Comparison of ENCODE assay signal across 19 mouse cellular contexts in the genomic region with DNA sequence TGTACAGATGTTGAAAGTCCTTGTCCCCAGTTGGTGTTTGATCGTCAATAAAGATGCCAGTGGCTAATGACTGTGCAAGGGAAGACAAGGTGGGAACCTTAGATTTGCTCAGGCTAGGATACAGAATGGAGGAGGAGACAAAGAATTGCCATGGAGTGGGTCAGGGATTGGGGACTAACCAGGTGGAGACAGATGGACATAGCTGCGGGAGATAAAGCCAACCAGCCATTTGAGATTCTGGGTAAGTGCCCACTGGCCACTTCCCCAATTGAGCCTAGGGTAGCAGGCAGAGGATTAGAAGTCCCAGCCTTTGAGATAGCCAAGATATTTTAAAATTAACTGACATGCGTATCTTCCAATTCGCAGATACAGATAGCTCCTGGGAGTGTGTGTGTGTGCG. TPM values are rescaled to one million over a fixed set of nuclear protein-coding genes. Genes with fewer than 3 reads are reported as not detected.
DNase-seq lines count a peak whose midpoint lies in the region; ATAC-seq and TF ChIP-seq lines count a peak whose summit lies in the region.
"Had no signal": no experiment of that assay in that cellular context is flagged by ENCODE, and none has a peak within 500 bp of the region (broad histone marks: within the 10 kb centered on the region; RNA-seq: fewer than 3 reads in every experiment).

No protein-coding gene starts in this region.

- H3K9ac ChIP-seq in lung, postnatal 0 days (replicated peaks; ENCODE audit: low read depth), result no peak overlapping the region
- H3K9ac ChIP-seq: embryonic facial prominence, embryonic 13.5 days; forebrain, embryonic 12.5 days; heart, embryonic 13.5 days; hindbrain, embryonic 15.5 days had no signal

- intact Hi-C loops in left cerebral cortex, postnatal 4 days (cut with DNase I), result no loop called here
- intact Hi-C loops in left cerebral cortex, postnatal 10 days (cut with DNase I), result loop anchor here (10.0 kb wide), 1 partner anchor 110 kb away; no protein-coding TSS in a partner anchor

- no peak overlapping the region for H3K4me2 ChIP-seq in lung, postnatal 0 days (replicated peaks; ENCODE audit: low read depth, low read length)
- H3K4me2 ChIP-seq: embryonic facial prominence, embryonic 13.5 days; forebrain, embryonic 12.5 days; heart, embryonic 13.5 days; hindbrain, embryonic 15.5 days had no signal

- peak; percentile 31 for DNase-seq in left cerebral cortex, postnatal 4 days
- no peak for DNase-seq in left cerebral cortex, postnatal 10 days (ENCODE audit: extremely low spot score in 1 of 2, low spot score in 2 of 2)
- DNase-seq in cerebellum, adult 18-20 months, result peak; percentile 60
- peak; percentile 73 for DNase-seq in cerebellum, adult 9-11 months
- peak; percentile 65 to 68 for DNase-seq in cerebellum, postnatal 36 days
- DNase-seq in adrenal gland, postnatal 36 days, result no peak
- DNase-seq in lung, postnatal 0 days (ENCODE audit: low spot score), result no peak
- DNase-seq: adrenal gland, adult 8-10 months; gastrocnemius, postnatal 14 days; heart, postnatal 36 days; kidney, adult 8-10 months had no signal

- no peaks in the 10 kb centered on the region for H3K36me3 ChIP-seq in lung, postnatal 0 days (ENCODE audit: insufficient read depth, low read length)
- H3K36me3 ChIP-seq: embryonic facial prominence, embryonic 13.5 days; forebrain, embryonic 12.5 days; heart, embryonic 13.5 days; hindbrain, embryonic 15.5 days had no signal

- no peaks in the 10 kb centered on the region for H3K27me3 ChIP-seq in lung, postnatal 0 days (replicated peaks; ENCODE audit: insufficient read depth, low read length)
- H3K27me3 ChIP-seq: CH12.LX; embryonic facial prominence, embryonic 13.5 days; forebrain, embryonic 12.5 days; heart, embryonic 13.5 days; hindbrain, embryonic 15.5 days had no signal

- no peaks in the 10 kb centered on the region for H3K9me3 ChIP-seq in lung, postnatal 0 days (ENCODE audit: low read length)
- H3K9me3 ChIP-seq: embryonic facial prominence, embryonic 13.5 days; forebrain, embryonic 12.5 days; heart, embryonic 13.5 days; hindbrain, embryonic 15.5 days had no signal

- H3K4me3 ChIP-seq in lung, postnatal 0 days (ENCODE audit: low read depth, low read length), result no peak overlapping the region
- H3K4me3 ChIP-seq: embryonic facial prominence, embryonic 13.5 days; forebrain, embryonic 12.5 days; heart, embryonic 13.5 days; hindbrain, embryonic 15.5 days had no signal

- ATAC-seq in lung, postnatal 0 days, result no peak
- ATAC-seq in megakaryocyte progenitor cell, adult 5-6 weeks (replicated peaks; ENCODE audit: poor library complexity), result no peak
- ATAC-seq: forebrain, embryonic 16.5 days; intestine, postnatal 0 days had no signal

- WGBS in lung, postnatal 0 days, result 95% methylated on average over 5 of the region's 5 CpGs

- H3K27ac ChIP-seq in lung, postnatal 0 days (ENCODE audit: low read length), result no peak overlapping the region
- H3K27ac ChIP-seq: embryonic facial prominence, embryonic 13.5 days; forebrain, embryonic 12.5 days; heart, embryonic 13.5 days; hindbrain, embryonic 15.5 days had no signal

- no peaks in the 10 kb centered on the region for H3K4me1 ChIP-seq in lung, postnatal 0 days (ENCODE audit: insufficient read depth, low read depth, low read length)
- H3K4me1 ChIP-seq: embryonic facial prominence, embryonic 13.5 days; forebrain, embryonic 12.5 days; hindbrain, embryonic 15.5 days had no signal

- no peak for TF ChIP-seq CTCF in lung, postnatal 0 days (IDR thresholded peaks at IDR 0.05)

- TF ChIP-seq EP300 in lung, postnatal 0 days (IDR thresholded peaks at IDR 0.05), result no peak

RNA-seq across cellular contexts. Expression of a gene that starts 37.5 kb away (rescaled TPM):
- total RNA-seq in left cerebral cortex, postnatal 4 days (2021), result 1 to 10 TPM; 7.2 to 7.7 TPM
- total RNA-seq in left cerebral cortex, postnatal 10 days (2021), result 10 to 100 TPM; 13.4 to 16.7 TPM
- 100 to 1,000 TPM in 1 of 2 experiments, 1 to 10 TPM in 1; 5.2 to 304 TPM for total RNA-seq in adrenal gland, postnatal 36 days (2021)
- 0.24 and 0.42 TPM in 2 replicates for polyA plus RNA-seq in lung, postnatal 0 days (2015; fragmentation: Nextera tagmentation; extraction: Ambion mirVana)
- total RNA-seq in megakaryocyte progenitor cell, adult 5-6 weeks (2015), result not detected in 2 replicates
- not detected in 2 replicates for total RNA-seq in megakaryocyte progenitor cell, adult 5-6 weeks (2017)
- total RNA-seq: CH12.LX had no signal

Comparison
In these comparisons a context has a peak if more than half of its experiments do, and no peak if none do; other contexts are left out.
1. DNase-seq: peak in left cerebral cortex, postnatal 4 days (single experiment), cerebellum, adult 18-20 months (2 of 2), cerebellum, adult 9-11 months (single experiment) and cerebellum, postnatal 36 days (2 of 2); none in left cerebral cortex, postnatal 10 days (0 of 2), adrenal gland, postnatal 36 days (0 of 2) and lung, postnatal 0 days (single experiment).
2. RNA of a gene that starts 37.5 kb away (total RNA-seq): 5.2 to 304 TPM in adrenal gland, postnatal 36 days, 13.4 to 16.7 TPM in left cerebral cortex, postnatal 10 days and 7.2 to 7.7 TPM in left cerebral cortex, postnatal 4 days; not detected in megakaryocyte progenitor cell, adult 5-6 weeks; every median in the first group is over 4 times any median in the second.